Mouse (Mus musculus) monocyte, adult 2 months (primary cell): ENCODE measurements around the gene Ffar4.

ENCODE experiments used
- DNase-seq, 2 experiments: peaks; one replicate each; pipeline ENCODE4 v3.0.0; 2022; ENCODE audit warnings: low spot score in 2 of 2, low read depth in 1 of 2

Gene Ffar4

GRCm38 (mm10) chr19:38096858-38097758 lies at the start of gene Ffar4:
Gene Ffar4, plus strand, starts transcription at chr19:38097071.
- DNase-seq, result peak; percentile 22 to 26

- DNase-seq, result no peak
Observed at GRCm38 (mm10) chr19:38049686-38050085, 47.2 kb upstream of the Ffar4 start.

GRCm38 (mm10) chr19:38053227-38054041 lies 43.4 kb upstream of the Ffar4 start:
- no peak for DNase-seq

- peak in 1 of 2 experiments; percentile 60 for DNase-seq
Observed at GRCm38 (mm10) chr19:38054149-38054719, 42.6 kb upstream of the Ffar4 start.

- DNase-seq, result peak; percentile 86 to 95
Observed at GRCm38 (mm10) chr19:38054720-38055192, 42.1 kb upstream of the Ffar4 start, which contains the start of gene Cep55. Gene Cep55, plus strand, starts transcription at chr19:38055011.

GRCm38 (mm10) chr19:38055798-38056197 lies 41.1 kb upstream of the Ffar4 start:
- no peak for DNase-seq

GRCm38 (mm10) chr19:38056276-38056675 lies 40.6 kb upstream of the Ffar4 start:
- DNase-seq, result no peak

- DNase-seq, result no peak
Observed at GRCm38 (mm10) chr19:38056931-38057330, 39.9 kb upstream of the Ffar4 start.

GRCm38 (mm10) chr19:38063201-38063600 lies 33.7 kb upstream of the Ffar4 start:
- DNase-seq, result no peak

- DNase-seq, result no peak
Observed at GRCm38 (mm10) chr19:38064051-38064450, 32.8 kb upstream of the Ffar4 start.

- no peak for DNase-seq
Observed at GRCm38 (mm10) chr19:38073226-38073625, 23.6 kb upstream of the Ffar4 start.

GRCm38 (mm10) chr19:38075051-38075450 lies 21.8 kb upstream of the Ffar4 start:
- no peak for DNase-seq

- DNase-seq, result no peak
Observed at GRCm38 (mm10) chr19:38076251-38076650, 20.6 kb upstream of the Ffar4 start.

GRCm38 (mm10) chr19:38077851-38078540 lies 18.9 kb upstream of the Ffar4 start:
- no peak for DNase-seq

- DNase-seq, result no peak
Observed at GRCm38 (mm10) chr19:38081361-38081760, 15.5 kb upstream of the Ffar4 start.

GRCm38 (mm10) chr19:38082931-38083525 lies 13.8 kb upstream of the Ffar4 start:
- no peak for DNase-seq

- DNase-seq, result no peak
Observed at GRCm38 (mm10) chr19:38085841-38086240, 11.0 kb upstream of the Ffar4 start.

GRCm38 (mm10) chr19:38086948-38087551 lies 9.8 kb upstream of the Ffar4 start:
- no peak for DNase-seq

- no peak for DNase-seq
Observed at GRCm38 (mm10) chr19:38089358-38089757, 7.5 kb upstream of the Ffar4 start.

- peak in 1 of 2 experiments; percentile 14 for DNase-seq
Observed at GRCm38 (mm10) chr19:38091512-38091985, 5.3 kb upstream of the Ffar4 start.
